Mouse (Mus musculus): Measurements from ENCODE around the gene Nat14.

Gene Nat14

GRCm38 (mm10) chr7:4920976-4921823, 628 bp upstream of the Nat14 start:
- DNase-seq: no peak

DNA sequence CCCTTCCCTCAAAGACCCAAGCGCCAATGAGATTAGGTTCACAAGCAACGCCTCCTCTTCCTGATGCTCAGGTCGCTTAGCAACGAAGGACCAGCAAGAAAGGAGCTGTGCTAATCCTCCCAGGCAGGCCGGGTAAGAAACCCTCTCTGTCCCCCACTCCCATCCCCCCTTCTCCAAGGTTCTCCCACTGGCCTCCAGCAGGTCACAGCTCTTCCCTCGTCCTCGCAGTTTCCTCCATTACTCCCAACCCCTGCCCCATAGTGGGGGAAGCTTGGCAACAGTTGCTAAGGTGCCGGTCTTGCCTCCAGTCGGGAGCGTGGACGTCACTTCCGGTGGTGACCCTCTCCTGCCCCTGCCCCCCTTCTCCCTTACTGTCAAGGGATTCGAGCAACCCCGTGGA, 680 bp downstream of the Nat14 start:
- peak; percentile 66 for DNase-seq

DNA sequence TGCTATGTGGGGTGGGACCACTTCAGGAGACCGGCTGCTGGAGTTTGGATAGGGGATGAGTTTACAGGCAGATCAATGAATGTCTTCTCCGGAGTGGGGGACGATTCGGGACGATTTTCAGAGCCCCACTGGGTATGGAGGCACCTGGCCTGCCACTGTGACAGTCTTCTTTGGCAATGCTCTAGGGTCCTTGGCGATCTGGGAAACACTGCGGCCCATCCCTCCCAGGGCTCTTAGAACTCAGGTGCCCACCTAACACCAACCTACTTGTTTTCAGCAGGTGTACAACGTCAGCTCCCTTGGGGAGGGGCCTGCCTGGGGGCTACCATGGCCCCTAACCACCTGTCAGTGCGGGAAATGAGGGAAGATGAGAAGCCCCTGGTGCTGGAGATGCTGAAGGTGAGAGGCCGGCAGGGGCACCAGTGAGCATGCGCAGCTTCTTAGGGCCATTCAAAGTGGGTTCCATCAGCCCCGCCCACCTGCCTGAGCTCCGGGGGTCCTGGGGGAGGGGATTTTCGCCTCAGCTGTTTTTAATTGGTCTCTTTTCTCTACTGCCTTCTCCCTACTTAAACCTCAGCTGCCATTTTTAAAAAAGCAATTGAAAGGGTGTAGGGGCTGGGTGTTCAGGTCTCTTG, 1.2 kb downstream of the Nat14 start:
- no peak for DNase-seq

DNA sequence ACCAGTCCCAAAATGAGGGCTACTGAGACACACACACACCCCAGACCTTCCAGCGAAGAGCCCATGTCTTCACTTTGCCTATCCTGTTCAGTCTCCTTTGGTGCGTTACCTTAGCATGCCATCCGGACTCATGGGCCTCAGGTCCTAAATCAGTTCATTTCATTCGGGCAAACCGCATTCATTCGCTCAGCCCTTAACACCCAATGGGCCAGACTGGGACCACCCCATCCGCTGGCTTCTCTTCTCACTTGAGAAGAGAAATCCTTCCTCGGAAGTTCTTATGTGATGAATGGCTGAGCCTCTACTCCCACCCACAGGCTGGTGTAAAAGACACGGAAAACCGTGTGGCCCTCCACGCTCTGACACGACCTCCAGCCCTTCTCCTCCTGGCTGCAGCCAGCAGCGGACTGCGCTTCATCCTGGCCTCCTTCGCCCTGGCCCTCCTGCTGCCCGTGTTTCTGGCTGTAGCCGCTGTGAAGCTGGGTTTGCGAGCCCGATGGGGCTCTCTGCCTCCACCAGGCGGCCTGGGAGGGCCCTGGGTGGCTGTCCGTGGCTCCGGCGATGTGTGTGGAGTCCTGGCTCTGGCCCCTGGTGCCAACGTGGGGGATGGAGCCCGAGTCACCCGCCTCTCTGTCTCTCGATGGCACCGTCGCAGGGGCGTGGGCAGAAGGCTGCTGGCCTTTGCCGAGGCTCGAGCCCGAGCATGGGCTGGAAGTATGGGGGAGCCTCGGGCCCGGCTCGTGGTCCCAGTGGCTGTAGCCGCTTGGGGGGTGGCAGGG, 1.9 kb downstream of the Nat14 start:
- peak; percentile 50 for DNase-seq

DNA sequence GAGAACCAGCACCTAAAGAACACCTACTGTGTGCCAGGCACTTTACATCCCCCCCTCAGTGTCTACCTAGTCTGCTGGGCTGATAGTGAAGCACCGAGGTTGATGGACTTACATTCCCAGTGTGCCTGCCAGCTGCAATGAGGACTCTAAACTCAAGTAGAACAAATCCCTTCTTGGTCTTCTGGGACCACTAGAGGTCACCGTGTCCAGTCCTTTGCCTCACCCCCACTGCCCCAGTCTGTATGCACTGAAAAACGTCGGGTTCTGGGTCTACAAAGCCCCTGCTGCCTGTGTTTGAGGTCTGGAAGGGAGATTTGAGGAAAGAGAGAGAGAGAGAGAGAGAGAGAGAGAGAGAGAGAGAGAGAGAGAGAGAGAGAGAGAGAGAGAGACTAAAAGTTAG, 2.7 kb downstream of the Nat14 start:
- no peak for DNase-seq

DNA sequence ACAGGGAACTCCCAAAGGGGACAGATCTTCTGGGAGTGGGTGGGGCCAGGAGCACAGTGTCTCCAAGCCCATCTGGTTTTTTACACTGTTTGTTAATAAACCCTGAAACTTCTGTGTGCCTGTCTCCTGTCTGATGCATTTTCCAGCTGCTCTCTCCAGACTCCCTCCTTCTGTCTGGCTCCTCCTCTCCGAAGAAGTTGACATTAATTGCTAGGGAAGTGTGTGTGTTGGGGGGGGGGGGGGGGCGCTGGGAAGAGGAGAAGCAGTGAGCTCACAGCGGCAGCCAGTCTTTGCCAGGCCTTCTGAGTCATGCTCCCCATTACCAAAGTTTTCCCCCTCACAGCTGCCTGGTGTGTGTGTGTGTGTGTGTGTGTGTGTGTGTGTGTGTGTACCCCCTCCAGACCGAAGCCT, 3.1 kb downstream of the Nat14 start:
- DNase-seq: peak; percentile 43

DNA sequence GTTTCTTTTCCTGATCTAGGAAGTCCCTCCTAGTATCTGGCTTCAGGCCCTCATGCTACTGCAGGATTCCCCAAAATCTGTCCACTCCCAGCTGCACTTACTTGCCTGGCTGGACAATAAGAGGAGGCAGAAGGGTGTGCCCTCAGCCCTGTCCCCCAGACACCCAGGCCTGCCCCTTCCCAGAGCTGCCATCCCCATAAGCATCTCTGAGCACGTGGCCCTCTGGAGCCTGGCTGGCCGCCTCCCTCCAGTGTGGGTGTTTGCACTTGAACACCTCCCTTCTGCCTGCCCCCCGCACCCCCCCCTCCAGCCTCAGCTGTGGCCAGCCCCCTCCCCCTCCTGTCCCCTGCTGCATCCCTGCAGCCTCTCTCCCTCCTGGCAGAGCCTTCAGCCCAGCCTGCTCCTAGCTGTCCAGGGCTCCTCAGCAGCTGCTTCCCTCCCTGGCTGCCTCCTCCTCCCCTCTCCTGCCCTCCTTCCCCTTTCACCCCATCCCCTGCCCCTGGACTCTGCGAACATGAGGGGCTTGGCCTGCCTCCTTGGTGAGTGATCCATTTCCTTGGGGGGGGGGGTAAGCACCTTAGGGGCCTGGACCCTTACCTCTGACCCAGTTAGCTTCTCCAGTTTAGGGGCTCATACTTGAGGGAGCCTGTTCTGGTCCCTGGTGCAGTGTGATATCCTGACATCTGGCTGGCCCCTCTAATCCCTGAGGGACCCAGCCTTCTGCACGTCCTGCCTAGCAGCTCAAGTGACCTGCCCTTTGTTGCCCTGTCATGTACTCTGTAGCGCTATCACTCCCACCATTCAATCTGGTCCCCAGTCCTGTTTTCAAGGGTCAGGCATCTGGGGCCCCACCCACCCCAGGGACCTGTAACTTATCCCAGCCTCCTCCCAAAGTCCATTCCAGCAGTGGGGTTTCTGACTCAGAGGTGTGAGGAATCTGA, 3.9 kb downstream of the Nat14 start, which contains the start of gene Ssc5d:
Gene Ssc5d, plus strand, starts transcription at position 345 of the 941 bp plus-strand sequence.
- peak; percentile 35 for DNase-seq

DNA sequence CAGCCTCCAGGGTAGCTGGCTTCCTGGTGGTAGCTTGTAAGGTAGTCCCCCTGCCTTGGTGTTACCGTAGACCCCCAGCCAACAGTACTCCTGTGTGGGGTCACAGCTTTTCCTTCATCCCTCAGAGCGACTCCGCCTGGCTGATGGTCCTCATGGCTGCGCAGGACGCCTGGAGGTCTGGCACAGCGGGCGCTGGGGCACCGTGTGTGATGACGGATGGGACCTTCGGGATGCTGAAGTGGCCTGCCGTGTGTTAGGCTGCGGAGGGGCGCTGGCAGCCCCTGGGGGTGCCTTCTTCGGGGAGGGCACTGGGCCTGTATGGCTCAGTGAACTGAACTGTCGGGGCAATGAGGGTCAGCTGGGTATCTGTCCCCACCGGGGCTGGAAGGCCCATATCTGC, 5.0 kb downstream of the Nat14 start:
- DNase-seq: no peak

GRCm38 (mm10) chr7:4927711-4928110, 5.9 kb downstream of the Nat14 start:
- peak; percentile 38 for DNase-seq

GRCm38 (mm10) chr7:4928323-4928722, 6.5 kb downstream of the Nat14 start:
- DNase-seq: no peak

GRCm38 (mm10) chr7:4933103-4933502, 11.3 kb downstream of the Nat14 start:
- no peak for DNase-seq

- no peak for DNase-seq
These were observed 12.5 kb downstream of the Nat14 start for GRCm38 (mm10) chr7:4934160-4934914.

DNA sequence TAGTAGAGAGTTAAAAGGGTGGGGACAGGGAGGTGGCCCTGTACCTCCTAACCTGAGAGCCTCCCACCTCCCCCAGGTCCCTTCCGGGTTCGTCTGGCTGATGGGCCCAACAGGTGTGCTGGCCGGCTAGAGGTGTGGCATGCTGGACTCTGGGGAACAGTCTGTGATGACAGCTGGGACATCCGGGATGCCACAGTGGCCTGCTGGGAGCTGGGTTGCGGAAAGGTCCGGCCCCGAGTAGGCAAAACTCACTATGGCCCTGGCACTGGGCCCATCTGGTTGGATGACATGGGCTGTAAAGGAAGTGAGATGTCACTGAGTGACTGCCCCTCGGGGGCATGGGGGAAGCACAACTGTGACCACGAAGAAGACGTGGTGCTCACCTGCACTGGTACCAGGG, 15.0 kb downstream of the Nat14 start:
- no peak for DNase-seq

DNA sequence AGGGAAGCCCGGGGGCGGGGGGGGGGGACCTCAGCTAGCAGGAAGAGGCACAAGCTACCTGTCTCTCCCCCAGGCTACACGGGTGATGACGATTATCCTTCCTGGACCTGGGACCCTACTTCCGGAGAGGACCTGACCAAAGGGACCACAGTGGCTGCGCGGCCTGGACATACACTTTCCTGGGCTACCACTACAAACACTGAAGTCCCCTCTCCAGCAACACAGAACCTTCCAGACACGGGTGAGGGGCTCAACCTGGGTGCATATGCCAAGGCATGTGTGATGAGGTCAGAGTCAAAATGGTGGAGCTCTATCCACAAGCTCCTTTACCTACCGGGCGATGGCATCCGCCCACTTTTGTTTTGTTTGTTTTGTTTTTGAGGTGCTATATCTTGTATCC, 15.6 kb downstream of the Nat14 start:
- DNase-seq: no peak

DNA sequence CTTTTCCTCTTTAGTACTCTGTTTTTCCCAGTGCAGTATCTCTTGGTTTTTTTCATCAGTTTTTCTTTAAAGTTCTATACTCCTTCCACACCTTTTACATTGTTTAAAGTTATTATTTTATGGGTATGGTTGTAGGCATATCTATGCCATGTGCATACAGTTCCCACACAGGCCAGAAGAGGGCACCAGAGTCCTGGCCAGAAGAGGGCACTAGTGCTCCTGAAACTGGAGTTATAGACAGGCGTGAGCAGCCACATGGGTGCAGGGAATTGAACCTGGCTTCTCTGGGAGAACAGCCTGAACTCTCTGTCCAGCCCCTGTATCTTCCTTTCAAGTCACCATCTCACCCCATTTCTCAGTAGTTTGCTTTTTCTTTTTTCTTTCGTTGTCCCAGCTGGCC, 16.6 kb downstream of the Nat14 start:
- peak; percentile 84 for DNase-seq

- peak; percentile 92 for DNase-seq
These were observed 18.2 kb downstream of the Nat14 start for GRCm38 (mm10) chr7:4940068-4940479.

- no peak for DNase-seq
These were observed 20.8 kb downstream of the Nat14 start for GRCm38 (mm10) chr7:4942673-4943072.

- peak; percentile 98 for DNase-seq
These were observed 21.5 kb downstream of the Nat14 start for GRCm38 (mm10) chr7:4943223-4943815.

DNA sequence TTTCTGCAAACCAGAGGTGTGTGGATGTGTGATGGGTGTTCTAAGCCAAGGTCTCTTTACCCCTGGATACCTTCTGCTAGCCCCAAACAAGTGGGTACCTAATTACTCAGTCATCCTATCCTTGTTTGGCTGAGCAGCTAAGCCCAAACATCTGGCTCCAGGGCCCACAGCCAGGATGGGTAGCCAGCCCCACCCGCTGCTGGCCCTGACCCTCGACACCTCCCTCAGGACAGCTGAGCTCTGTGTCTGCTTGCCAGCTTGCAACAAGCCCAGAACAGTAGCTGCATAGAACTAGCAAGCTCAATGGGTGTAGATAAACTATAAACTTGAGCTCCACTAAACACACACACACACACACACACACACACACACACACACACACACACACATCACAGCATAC, 26.0 kb downstream of the Nat14 start:
- DNase-seq: peak; percentile 53

GRCm38 (mm10) chr7:4948386-4948785, 26.6 kb downstream of the Nat14 start:
- DNase-seq: no peak
